Mouse (Mus musculus): ENCODE measurements around the gene Zbtb4.

The Zbtb4 gene

DNA sequence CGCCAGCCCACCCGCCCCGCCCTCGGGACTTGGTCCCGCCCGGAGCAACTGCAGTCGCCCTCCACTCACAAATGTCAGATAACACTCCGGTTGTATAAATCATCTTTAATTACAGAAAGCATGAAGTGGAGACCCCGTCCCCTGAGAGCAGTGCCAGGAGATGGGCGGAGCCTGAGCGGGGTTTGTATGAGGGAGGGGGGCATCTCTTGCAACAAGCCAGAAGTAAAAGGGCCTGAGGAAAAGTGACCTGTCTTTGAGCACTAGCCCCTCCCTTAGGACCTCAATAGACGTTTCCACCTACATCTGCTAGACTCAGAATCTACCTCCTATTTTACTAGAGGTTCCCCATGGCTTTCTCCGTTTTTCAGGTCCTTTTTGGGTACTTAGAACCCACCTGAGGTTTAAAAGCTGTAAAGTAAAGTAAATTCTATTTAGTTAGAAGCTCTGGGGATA, 30.3 kb downstream of the Zbtb4 start:
- in situ Hi-C loops (cut with MboI; ENCODE audit: unreplicated experiment in 2 of 2) = no loop called here

DNA sequence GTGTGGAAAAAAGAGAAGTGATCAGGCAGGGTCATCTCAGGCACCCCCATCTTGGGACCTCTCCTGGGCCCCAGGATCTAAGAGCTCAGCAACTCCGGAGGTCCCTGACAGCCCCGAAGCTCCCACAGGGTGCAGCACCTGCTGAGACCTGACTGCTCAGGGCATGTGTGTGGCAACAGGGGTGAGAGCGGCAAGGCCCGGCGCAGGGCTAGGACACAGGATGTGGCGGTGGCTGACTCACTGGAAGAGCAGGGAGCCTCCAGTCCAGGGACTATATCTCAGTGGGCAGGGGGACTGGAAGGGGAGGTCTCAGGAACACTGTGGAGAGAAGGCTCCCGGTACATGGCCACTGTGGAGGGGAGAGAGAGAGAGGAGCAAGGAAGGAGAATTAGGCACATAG, 32.2 kb downstream of the Zbtb4 start:
- in situ Hi-C loops (cut with MboI; ENCODE audit: unreplicated experiment in 2 of 2) = no loop called here

DNA sequence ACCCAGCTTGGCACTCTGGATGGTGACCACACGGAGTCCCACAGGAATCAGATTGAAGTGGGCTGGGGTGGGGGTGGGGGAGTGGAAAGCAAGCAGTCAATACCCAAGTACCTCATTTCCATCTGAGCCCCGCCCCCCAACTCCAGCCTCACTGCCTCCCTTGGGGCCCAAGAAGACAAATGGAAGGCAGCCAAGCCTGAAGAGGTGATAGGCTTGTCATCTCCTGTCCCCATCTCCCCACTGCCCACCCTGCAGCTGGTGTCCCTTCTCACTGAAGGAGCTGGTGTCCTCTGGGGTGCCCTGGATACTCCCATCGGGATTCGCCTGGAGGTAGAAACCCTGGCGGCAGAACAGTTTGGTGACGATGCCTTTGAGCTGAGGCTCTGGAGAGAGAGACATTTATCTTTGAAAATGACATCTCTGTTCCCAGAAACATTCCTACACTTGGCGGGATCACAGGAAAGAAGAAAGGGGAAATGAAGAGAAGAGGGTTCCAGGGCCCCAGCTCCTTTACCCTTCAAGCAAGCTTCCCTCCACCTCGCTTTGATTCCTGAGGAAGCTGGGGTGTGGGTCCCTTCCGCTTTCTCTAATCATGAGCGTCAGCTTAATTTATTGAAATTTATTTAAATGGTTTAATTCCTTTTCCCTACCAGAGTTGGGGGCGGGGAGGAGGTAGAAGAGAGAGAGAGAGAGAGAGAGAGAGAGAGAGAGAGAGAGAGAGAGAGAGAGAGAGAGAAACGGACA, 33.9 kb downstream of the Zbtb4 start:
- in situ Hi-C loops (cut with MboI; ENCODE audit: unreplicated experiment in 2 of 2) = loop anchor here (5.0 kb wide), 2 partner anchors 42 to 78 kb away; partner anchors contain the start of genes Polr2a (in 2 of the 2) and Tmem95 (in 1 of the 2)

DNA sequence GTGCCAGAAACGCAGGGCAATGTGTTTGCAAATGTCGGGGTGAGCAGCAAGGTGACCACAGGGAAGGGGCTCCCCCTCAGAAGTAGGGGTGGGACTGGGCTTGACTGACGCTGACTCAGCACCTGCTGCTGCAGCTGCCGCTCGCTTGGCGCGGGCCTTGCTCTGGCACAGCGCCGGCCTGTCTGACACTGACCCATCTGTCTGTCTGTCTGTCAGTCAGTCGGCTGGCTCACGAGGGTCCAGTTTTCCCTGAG, 34.4 kb downstream of the Zbtb4 start:
- in situ Hi-C loops (cut with MboI; ENCODE audit: unreplicated experiment in 2 of 2) = loop anchor here (5.0 kb wide), 2 partner anchors 43 to 77 kb away; partner anchors contain the start of genes Polr2a (in 2 of the 2) and Tmem95 (in 1 of the 2)

DNA sequence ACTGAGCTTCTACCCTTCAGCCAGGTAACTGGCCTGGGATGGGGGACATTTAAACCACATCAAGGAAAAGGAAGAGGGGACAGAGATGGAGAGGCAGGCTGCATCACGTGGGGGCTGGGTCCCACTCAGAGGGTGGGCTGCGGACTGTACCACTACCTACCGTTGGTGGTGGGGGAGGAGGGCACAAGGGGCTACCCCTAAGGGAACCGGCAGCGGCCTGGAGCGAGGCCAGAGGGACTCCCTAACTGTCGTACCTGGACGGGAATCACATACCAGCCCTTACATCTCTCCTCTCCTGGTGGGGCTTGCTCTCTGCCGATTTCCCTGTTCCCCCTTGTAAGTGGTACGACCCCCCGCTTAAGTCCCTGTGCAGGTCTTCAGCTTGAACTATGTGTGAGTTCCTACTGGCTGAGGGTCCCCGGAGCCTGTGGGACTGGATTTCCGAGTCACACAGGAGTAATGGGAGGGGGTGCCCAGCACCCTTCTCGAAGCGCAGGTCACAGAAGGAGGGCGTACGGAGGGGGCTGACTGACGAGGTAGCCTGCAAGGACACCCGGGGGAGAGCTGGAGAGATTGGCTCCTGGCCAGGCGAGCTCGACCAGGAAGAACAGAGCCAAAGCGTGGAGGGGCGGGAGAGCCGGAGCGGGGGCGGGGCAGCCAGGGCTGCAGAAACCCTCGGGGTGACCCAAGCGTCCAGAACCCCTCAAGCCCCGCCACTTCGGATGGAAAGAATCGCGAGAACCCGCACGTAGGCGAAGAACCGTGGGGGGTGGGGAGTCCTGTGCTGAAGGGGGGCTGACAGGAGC, 34.9 kb downstream of the Zbtb4 start:
- in situ Hi-C loops (cut with MboI; ENCODE audit: unreplicated experiment in 2 of 2) = loop anchor here (5.0 kb wide), 2 partner anchors 43 to 77 kb away; partner anchors contain the start of genes Polr2a (in 2 of the 2) and Tmem95 (in 1 of the 2)

DNA sequence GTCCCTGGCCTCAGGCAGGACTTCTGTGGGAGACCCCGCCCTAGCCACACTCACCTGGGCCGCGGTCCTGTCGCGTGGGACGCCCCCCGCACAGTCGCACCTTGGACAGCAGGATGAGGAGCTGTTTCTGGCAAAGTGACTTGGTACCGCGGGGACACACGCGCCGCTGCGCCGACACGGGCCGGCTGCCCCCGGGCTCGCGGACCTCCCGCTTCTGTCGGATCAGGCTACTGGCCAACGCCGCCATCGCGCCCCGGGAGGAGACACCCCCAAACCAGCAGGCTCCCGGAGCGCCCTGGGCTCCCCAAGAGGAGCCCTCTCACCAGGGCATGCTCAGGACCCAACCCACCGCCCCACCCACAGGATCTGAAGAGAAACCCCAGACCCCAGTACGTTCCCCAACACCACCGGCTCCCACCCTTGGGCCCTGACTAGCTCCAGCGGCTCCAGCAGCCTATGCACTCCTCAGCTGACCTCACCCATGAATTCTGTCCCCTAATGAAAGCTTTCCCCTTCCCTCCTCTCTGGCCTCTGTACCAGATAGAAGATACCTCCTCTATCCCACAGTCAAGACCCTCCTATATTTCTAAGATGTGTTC, 35.8 kb downstream of the Zbtb4 start, which contains the start of gene Fgf11:
Gene Fgf11 (minus strand): TSS at position 479 of the 599 bp plus-strand sequence.
- in situ Hi-C loops (cut with MboI; ENCODE audit: unreplicated experiment in 2 of 2) = loop anchor here (5.0 kb wide), 2 partner anchors 44 to 76 kb away; partner anchors contain the start of genes Polr2a (in 2 of the 2) and Tmem95 (in 1 of the 2)

DNA sequence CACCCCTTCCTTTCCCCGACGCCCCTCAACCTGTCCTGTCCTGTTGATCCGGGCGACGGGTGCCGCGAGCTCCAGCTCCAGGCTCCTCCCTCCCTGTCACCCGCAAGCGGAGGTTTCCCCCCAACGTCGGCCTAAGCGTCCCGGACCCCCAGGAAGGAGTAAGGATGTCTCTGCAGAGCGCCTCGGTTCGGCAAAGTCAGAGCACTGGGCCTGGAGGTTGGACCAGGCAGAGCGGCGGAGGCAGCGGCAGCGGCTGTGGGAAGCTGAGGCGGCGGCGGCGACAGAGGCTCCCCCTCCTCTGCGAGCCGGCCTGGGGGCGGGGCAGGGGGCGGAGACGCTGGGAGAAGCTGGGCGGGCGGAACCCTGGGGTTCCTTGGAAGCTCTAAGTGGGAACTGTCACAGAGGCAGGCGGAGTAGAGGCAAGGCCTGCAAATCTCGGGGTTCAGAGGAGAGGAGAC, 37.0 kb downstream of the Zbtb4 start:
- in situ Hi-C loops (cut with MboI; ENCODE audit: unreplicated experiment in 2 of 2) = loop anchor here (5.0 kb wide), 2 partner anchors 45 to 75 kb away; partner anchors contain the start of genes Polr2a (in 2 of the 2) and Tmem95 (in 1 of the 2)

DNA sequence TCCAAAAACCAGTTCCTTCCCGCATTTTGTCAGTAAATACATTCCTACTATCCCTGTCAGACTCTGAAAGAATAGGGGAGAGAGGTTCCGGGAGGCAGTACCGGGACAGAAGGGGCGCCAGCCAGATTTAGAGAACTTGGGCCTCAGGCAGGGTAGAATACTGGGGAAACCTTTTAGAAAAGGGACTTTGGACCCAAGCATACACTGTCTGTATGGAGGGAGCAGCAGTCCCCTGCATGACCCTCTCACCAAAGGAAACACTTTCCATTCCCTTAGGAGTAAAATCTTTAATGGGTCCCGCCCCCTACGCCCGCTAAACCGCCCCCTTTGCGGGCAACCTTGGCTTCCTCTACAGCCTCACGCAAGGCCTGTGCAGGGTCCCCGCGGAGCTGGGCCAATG, 37.6 kb downstream of the Zbtb4 start:
- in situ Hi-C loops (cut with MboI; ENCODE audit: unreplicated experiment in 2 of 2) = loop anchor here (5.0 kb wide), 2 partner anchors 46 to 74 kb away; partner anchors contain the start of genes Polr2a (in 2 of the 2) and Tmem95 (in 1 of the 2)

DNA sequence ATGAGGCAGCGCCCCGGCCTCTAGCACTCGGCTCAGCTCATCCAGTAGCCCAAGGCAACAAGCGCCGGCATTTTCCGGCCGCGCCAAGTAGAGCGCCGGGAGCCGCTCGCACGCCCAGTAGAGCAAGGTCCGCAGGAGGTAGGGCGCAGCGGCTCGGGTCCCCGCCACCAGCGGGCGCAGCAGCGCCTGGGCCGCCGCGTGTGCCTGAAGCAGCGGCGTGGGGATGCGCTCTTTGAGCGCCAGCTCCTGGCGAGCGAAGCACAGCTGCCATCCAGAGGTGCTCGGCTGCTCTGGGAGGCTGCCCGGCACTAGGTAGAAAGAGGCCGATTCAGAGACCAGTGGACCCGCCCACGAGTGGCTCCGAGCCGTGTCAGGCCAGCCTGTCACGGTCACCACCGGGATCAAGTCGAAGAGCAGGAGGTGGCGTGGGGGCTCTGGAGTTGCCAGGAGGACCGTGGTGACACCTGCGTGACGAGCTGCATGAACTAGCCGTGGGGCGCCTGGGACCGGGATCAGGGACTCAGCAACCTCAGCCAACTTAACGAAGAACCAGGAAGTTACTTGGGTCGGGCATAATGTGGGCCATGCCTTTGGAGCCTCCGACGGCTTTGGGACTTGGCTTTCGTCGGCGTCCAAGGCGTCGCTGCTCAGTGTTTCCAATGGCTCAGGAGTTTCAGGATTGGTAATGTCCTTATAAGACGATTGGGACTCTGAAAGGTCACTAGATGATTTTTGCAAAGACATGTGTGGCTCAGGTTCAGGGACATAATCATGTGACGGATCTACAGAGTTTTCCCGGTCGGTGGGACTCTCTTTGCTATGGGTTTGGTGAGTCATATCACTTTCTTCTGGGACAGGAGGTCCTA, 38.3 kb downstream of the Zbtb4 start:
- in situ Hi-C loops (cut with MboI; ENCODE audit: unreplicated experiment in 2 of 2) = loop anchor here (5.0 kb wide), 2 partner anchors 47 to 73 kb away; partner anchors contain the start of genes Polr2a (in 2 of the 2) and Tmem95 (in 1 of the 2)

DNA sequence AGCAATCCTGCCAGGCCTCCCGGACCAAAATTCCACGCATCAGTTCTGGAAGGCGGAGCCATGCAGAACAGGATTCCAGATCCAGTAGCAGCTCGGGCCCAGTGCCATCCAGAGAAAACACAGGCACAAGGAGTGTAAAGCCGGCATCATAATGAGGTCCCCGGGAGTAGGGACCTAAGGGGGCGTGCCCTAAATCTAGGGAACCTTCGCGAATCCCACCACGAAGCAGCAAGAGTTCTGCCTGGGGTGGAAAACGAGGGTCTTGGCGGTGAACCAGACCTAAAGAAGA, 38.9 kb downstream of the Zbtb4 start:
- in situ Hi-C loops (cut with MboI; ENCODE audit: unreplicated experiment in 2 of 2) = loop anchor here (5.0 kb wide), 2 partner anchors 47 to 73 kb away; partner anchors contain the start of genes Polr2a (in 2 of the 2) and Tmem95 (in 1 of the 2)

DNA sequence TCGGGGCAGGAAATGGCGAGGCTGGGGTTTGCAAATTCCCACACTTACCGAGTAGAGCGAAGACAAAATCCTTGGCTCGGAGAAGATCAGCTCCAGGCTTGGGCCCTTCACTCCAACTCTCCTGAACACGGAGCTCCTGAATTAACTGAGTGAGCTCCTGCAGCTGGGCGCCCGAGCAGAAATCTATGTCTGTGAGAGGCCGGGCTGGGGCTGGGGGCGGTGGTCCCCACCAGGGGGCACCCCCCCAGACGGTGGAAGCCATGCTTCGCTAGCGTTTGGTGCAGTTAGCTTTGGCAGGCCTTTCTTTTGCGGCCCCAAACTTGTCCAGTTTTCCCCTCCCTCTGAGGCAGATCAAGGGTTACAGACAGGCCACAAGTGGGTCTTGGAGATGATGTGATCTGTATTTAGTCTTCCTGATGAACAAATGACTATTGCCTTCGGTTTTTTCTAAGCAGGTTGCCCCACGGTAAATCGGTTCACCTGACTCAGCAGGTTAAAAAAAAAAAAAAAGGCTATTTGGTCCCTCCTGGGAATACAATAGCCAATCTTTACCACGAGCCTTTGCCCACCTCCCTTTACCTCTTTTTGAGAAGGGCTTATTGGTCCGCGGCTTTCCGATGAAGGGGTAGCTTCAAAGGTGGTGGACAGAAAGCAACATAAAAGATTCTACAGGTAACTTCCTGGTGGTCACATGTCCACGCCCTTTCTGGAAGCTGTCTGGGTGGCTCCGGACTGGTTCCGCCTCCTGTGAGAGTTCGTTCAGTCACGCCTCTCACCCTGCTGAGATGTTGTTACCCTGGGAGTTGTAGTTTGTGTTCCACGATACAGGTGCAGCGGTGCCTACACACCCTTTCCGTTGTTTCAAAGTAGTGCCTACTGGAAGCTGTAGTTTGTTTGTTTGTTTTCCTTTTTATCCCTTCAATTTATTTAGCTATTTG, 39.5 kb downstream of the Zbtb4 start, which contains the start of gene Tmem102:
Gene Tmem102 (minus strand): TSS at position 653 of the 938 bp plus-strand sequence.
- in situ Hi-C loops (cut with MboI; ENCODE audit: unreplicated experiment in 2 of 2) = loop anchor here (5.0 kb wide), 3 partner anchors 37 to 72 kb away; partner anchors contain the start of genes Polr2a (in 2 of the 2) and Tmem95 (in 2 of the 2)

DNA sequence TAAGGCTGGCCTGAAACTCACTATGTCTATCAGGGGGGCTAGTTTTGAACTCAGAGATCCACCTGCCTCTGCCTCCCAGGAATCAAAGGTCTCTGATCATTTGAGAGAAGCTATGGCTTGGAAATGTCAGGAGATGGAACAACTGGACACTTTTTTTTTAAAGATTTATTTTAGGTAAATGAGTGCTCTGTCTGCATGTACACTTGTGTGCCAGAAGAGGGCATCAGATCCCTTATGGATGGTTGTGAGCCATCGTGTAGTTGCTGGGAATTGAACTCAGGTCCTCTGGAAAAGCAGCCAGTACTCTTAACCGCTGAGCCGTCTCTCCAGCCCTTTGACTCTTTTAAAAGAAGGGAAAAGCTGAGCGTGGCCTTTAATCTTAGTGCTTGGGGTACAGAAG, 40.7 kb downstream of the Zbtb4 start:
- in situ Hi-C loops (cut with MboI; ENCODE audit: unreplicated experiment in 2 of 2) = loop anchor here in 1 of 2 experiments (5.0 kb wide), 2 partner anchors 36 to 71 kb away; partner anchors contain the start of gene Tmem95

DNA sequence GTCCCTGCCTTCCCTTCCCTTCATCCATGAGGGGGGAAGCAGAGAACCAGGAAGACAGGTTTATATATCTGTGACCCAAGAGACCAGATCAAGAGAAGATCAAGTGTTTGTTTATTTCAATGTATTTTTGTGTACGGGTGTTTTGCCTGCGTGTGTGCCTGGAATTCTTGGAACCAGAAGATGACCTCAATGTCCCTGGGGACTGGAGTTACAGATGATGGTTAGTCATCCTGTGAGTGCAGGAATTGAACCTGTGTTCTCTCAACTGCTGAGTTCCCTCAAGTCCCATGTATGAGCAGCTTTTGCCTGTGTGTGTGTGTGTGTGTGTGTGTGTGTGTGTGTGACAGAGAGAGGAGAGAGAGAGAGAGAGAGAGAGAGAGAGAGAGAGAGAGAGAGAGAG, 41.9 kb downstream of the Zbtb4 start:
- in situ Hi-C loops (cut with MboI; ENCODE audit: unreplicated experiment in 2 of 2) = loop anchor here in 1 of 2 experiments (5.0 kb wide), 2 partner anchors 35 to 70 kb away; partner anchors contain the start of gene Tmem95

DNA sequence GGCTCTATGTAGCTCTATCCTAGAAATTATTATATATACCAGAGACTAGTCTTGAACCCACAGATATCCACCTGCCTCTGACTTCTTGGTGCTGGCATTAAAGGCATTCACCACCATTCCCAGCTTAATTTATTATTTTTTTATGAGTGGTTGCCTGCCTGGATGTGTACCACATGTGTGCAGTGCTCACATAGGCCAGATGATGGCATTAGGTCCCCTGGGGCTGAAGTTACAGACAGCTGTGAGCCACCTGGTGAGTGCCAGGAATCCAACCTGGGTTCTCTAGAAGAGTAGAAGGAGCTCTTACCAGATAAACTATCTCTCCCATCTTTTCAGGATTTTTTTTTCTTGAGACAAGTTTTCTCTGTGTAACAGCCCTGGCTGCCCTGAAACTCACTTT, 44.6 kb downstream of the Zbtb4 start:
- in situ Hi-C loops (cut with MboI; ENCODE audit: unreplicated experiment in 2 of 2) = no loop called here

DNA sequence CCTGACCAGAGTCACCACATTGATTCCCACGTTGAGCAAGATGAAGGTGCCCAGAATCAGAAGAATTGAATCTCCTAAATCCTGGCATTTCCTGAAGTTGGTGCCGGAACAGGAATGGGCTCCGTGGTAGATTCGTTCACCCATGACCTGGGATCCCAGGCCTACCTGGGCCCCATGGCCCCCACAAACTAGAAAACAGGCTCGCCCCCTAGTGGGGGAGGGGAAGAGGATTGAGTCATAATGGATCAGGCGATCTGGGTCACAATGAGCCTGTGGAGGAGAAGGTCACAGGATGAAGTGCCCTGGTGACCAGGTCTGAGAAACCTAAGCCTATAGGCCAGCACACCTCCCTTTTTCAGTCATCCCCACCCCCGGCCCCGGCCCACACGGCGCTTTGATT, 49.4 kb downstream of the Zbtb4 start, which contains the start of gene Gm39566:
Gene Gm39566 (minus strand): TSS at position 144 of the 400 bp plus-strand sequence.
- in situ Hi-C loops (cut with MboI; ENCODE audit: unreplicated experiment in 2 of 2) = no loop called here

DNA sequence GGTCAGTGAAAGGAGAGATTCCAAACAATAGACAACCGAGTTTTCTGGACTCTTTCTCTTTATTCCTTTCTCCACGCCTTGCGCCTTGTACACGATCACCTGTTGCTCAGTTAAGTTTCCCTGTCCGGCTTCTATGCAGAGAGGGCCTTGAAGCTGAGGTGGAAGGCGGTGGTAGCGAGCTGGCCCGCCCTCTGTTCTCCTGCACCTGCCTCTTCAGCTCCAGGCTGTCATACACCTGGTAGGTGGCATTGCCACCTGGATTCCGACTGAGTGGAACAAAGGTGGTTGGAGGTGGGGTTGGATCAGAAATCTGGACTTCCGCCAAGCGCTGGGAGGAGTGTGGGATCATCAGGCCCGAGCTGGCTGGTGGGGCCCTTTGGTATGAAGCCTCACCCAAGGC, 50.8 kb downstream of the Zbtb4 start:
- in situ Hi-C loops (cut with MboI; ENCODE audit: unreplicated experiment in 2 of 2) = no loop called here

DNA sequence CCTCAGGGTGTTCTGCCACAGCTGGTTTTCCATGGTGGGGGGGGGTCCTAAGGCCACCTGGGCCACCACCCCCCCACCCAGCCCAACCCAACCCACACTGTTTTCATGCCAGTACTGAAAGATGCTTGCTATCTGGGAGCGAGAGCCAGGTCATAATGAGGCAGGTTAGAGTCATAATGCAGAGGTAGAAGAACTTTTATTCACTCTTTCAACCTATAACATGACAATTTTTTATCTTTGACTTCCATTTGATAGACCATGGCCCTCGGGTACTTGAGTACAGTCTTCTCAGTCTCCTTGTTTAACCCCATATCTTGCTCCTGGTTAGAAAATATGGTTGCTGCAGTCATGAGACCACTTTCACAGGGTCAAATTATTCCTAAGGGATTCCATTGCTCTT, 52.7 kb downstream of the Zbtb4 start, which contains the start of gene Spem2:
Gene Spem2 (minus strand): TSS at position 101 of the 400 bp plus-strand sequence.
- in situ Hi-C loops (cut with MboI; ENCODE audit: unreplicated experiment in 2 of 2) = no loop called here

DNA sequence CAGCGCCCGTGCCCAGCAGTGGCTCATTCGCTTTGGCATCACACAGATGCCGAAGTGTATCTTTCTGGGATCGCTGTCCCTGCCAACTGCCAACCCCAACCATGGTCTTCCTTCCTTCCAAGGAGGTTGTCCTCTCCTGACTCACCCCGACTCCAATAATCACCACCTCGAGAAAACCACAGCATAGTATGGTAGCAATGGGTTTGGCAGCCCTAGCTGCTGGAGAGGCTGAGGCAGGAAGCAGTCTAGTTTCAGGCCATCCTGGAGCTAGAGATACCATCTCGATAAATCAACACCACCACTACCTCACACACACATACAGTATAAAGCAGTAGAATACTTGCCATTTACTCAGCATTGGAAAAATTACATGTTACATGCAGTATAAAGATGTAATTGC, 53.2 kb downstream of the Zbtb4 start:
- in situ Hi-C loops (cut with MboI; ENCODE audit: unreplicated experiment in 2 of 2) = no loop called here

All from v-Abl transformed pro-B cells (cell line).